ENCODE assay signal across 22 mouse cellular contexts in the genomic region with DNA sequence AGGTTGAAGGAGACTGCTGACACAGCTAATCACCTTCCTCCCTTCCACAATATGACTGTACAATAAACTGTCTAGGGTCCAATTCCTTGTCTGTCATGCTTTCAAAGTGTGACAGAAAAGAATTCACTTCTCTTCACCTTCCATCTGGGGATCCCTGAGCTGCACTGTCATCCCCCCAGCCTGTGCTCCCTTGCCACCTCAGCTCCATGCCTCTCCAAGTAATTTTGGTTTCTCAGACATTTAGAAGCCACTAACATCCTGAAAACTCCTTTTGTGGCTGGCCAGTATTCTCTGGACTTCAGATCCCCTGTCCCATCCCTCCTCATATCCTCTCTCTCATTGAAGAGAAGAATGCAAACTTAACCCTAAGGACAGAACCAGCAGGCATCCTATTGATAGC. TPM values are rescaled to one million over a fixed set of nuclear protein-coding genes. Genes with fewer than 3 reads are reported as not detected.
DNase-seq lines count a peak whose midpoint lies in the region; ATAC-seq and TF ChIP-seq lines count a peak whose summit lies in the region.
"Had no signal": no experiment of that assay in that cellular context is flagged by ENCODE, and none has a peak within 500 bp of the region (broad histone marks: within the 10 kb centered on the region; RNA-seq: fewer than 3 reads in every experiment).

No protein-coding gene starts in this region.

- intact Hi-C loops in heart, postnatal 10 days (cut with DNase I) = no loop called here
- intact Hi-C loops in left cerebral cortex, adult 2 months (cut with DNase I) = no loop called here
- intact Hi-C loops in left cerebral cortex, postnatal 36 days (cut with DNase I) = no loop called here

- H3K27ac ChIP-seq in heart, embryonic 13.5 days (replicated peaks) = peak overlapping the region; percentile 55
- H3K27ac ChIP-seq in left cerebral cortex, adult 2 months = 0 out of 2 replicates have a peak overlapping the region, but pooled peaks have one; percentile 32
- H3K27ac ChIP-seq in intestine, postnatal 0 days (ENCODE audit: low read depth, low read length) = peak overlapping the region; percentile 79
- H3K27ac ChIP-seq: embryonic facial prominence, embryonic 10.5 days; forebrain, embryonic 13.5 days; hindbrain, embryonic 14.5 days; limb, embryonic 13.5 days; liver, embryonic 13.5 days had no signal

- H3K4me2 ChIP-seq in heart, embryonic 13.5 days = no peak overlapping the region
- no peak overlapping the region for H3K4me2 ChIP-seq in intestine, postnatal 0 days (replicated peaks; ENCODE audit: low read depth)
- H3K4me2 ChIP-seq: embryonic facial prominence, embryonic 15.5 days; forebrain, embryonic 13.5 days; heart, embryonic 11.5 days; hindbrain, embryonic 14.5 days; limb, embryonic 13.5 days; liver, embryonic 13.5 days had no signal

- 0 out of 2 replicates have a peak overlapping the region, but pooled peaks have one; percentile 3 for H3K9ac ChIP-seq in heart, embryonic 13.5 days
- no peak overlapping the region for H3K9ac ChIP-seq in intestine, postnatal 0 days (ENCODE audit: low read depth, low read length)
- H3K9ac ChIP-seq: embryonic facial prominence, embryonic 15.5 days; forebrain, embryonic 13.5 days; hindbrain, embryonic 14.5 days; limb, embryonic 13.5 days; liver, embryonic 13.5 days had no signal

- no peaks in the 10 kb centered on the region for H3K9me3 ChIP-seq in heart, embryonic 13.5 days
- H3K9me3 ChIP-seq in intestine, postnatal 0 days (ENCODE audit: control insufficient read depth) = no peaks in the 10 kb centered on the region
- H3K9me3 ChIP-seq: embryonic facial prominence, embryonic 10.5 days; embryonic facial prominence, embryonic 15.5 days; forebrain, embryonic 13.5 days; limb, embryonic 13.5 days; liver, embryonic 13.5 days had no signal

- TF ChIP-seq CTCF in left cerebral cortex, adult 2 months (IDR thresholded peaks at IDR 0.05) = no peak
- no peak for TF ChIP-seq CTCF in intestine, postnatal 0 days (IDR thresholded peaks at IDR 0.05; ENCODE audit: low read depth)

- H3K36me3 ChIP-seq in heart, embryonic 13.5 days = peaks cover 66% of the 10 kb centered on the region
- H3K36me3 ChIP-seq in intestine, postnatal 0 days (ENCODE audit: control insufficient read depth, insufficient read depth) = peaks cover 30% of the 10 kb centered on the region

- no peaks in the 10 kb centered on the region for H3K27me3 ChIP-seq in heart, embryonic 13.5 days (replicated peaks)
- H3K27me3 ChIP-seq in intestine, postnatal 0 days (replicated peaks; ENCODE audit: control insufficient read depth, insufficient read depth, low read length) = no peaks in the 10 kb centered on the region
- H3K27me3 ChIP-seq: embryonic facial prominence, embryonic 15.5 days; forebrain, embryonic 13.5 days; limb, embryonic 13.5 days; liver, embryonic 13.5 days; Patski had no signal

- H3K4me1 ChIP-seq in heart, embryonic 13.5 days = peaks cover 40% of the 10 kb centered on the region
- H3K4me1 ChIP-seq in intestine, postnatal 0 days (replicated peaks; ENCODE audit: control insufficient read depth, insufficient read depth, low read length) = peaks cover 24% of the 10 kb centered on the region
- H3K4me1 ChIP-seq: embryonic facial prominence, embryonic 10.5 days; forebrain, embryonic 13.5 days had no signal

- no peak overlapping the region for H3K4me3 ChIP-seq in heart, embryonic 13.5 days
- H3K4me3 ChIP-seq in left cerebral cortex, adult 2 months = no peak overlapping the region
- H3K4me3 ChIP-seq in intestine, postnatal 0 days (ENCODE audit: low read depth, low read length) = no peak overlapping the region
- H3K4me3 ChIP-seq: embryonic facial prominence, embryonic 10.5 days; embryonic facial prominence, embryonic 15.5 days; forebrain, embryonic 13.5 days; limb, embryonic 13.5 days; liver, embryonic 13.5 days had no signal

- no peak for DNase-seq in heart, postnatal 10 days
- DNase-seq in left cerebral cortex, adult 2 months (ENCODE audit: extremely low spot score in 1 of 2, low spot score in 2 of 2) = no peak
- DNase-seq in left cerebral cortex, postnatal 36 days (ENCODE audit: low spot score in 2 of 2) = no peak
- DNase-seq in spleen, postnatal 10 days (ENCODE audit: low spot score in 2 of 2) = no peak
- no peak for DNase-seq in lung, postnatal 4 days
- DNase-seq: adrenal gland, postnatal 25 days; cerebellum, adult 2 months; cerebellum, postnatal 14 days; gastrocnemius, postnatal 10 days; kidney, adult 8-10 months; midbrain, embryonic 14.5 days; right cerebral cortex, postnatal 14 days had no signal

- ATAC-seq in heart, embryonic 13.5 days (ENCODE audit: extremely low read depth, insufficient number of reproducible peaks, low FRiP score, low TSS enrichment) = no peak
- ATAC-seq in intestine, postnatal 0 days = no peak
- ATAC-seq: forebrain, embryonic 13.5 days had no signal

RNA-seq across cellular contexts. Expression of a gene that starts 35.2 kb away (rescaled TPM):
- 335 and 366 TPM in 2 replicates for polyA plus RNA-seq in heart, embryonic 13.5 days (2015; fragmentation: Nextera tagmentation; extraction: Ambion mirVana)
- 100 to 1,000 TPM; 274 to 276 TPM for total RNA-seq in heart, postnatal 10 days (2021)
- total RNA-seq in left cerebral cortex, adult 2 months (2021) = 100 to 1,000 TPM; 232 to 250 TPM
- 100 to 1,000 TPM; 216 to 234 TPM for total RNA-seq in left cerebral cortex, postnatal 36 days (2021)
- 1,986 and 2,053 TPM in 2 replicates for polyA plus RNA-seq in intestine, postnatal 0 days (2015; fragmentation: Nextera tagmentation; extraction: Ambion mirVana)
